Mouse (Mus musculus) left cerebral cortex, postnatal 36 days (tissue): ENCODE measurements around the gene Hoxa3. TPM values are rescaled to one million over a fixed set of nuclear protein-coding genes. Genes with fewer than 3 reads are reported as not detected.

Experiments used
- DNase-seq, 2 experiments: peaks; one replicate each; pipeline ENCODE4 v3.0.0; 2021 to 2022; ENCODE audit warnings: low spot score in 2 of 2, mixed read lengths in 1 of 2
- intact Hi-C: fragments of 180-260 bp; cut with DNase I; formaldehyde crosslinking; loops from one replicate; pipeline ENCODE4 v1.15.1; 2025
- total RNA-seq, 2 experiments: library from RNA; stranded (reverse); gene quantifications; 2 replicates each; pipeline ENCODE4 v1.2.3; 2021

The Hoxa3 gene
- not detected for total RNA-seq

DNA sequence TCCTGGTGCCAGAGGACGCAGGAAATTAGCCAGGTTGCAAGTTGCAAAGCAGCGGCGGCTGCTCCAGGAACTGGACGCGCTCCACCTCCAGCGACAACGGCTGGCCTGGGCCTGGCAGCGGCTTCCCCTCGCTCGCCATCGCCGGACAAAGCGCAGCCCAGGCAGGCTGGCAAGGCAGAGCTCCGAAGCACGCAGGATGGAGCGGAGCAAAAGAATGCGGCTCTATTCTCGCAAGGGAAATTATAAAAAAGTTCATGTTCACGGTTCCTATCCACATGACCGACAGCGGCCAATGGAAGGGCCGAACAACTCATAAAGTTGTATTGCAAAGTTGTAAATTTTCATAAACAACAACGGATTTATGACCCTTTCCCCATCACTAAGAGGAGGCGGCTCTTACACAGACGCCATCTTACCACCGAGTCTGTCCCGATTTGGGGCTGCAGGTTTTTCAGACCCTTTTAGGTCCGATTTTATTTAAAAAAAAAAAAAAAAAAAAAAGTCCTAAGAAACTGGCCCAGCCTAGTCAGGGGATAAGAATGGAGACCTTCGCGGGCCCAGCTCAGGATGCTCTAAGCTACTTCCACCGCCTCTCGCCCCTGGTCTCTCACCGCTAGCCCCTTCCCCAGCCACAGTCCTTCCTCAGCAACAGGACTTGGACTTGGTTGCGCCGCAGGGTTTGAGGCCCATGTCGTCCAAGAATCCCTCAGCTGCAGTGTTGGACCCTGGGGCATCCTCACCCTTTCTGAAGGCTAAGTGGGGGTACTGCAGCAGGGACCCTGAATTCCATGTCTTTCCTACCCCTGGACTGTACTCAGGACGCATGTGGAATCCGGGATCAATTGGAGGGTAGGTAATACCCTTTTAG is at the start of gene Hoxa3, which contains the start of gene Gm28308:
TSS of gene Hoxa3 (minus strand) at position 218 of the 868 bp plus-strand sequence.
TSS of gene Gm28308 (minus strand) at position 221 of the 868 bp plus-strand sequence.
- intact Hi-C loops: no loop called here

DNA sequence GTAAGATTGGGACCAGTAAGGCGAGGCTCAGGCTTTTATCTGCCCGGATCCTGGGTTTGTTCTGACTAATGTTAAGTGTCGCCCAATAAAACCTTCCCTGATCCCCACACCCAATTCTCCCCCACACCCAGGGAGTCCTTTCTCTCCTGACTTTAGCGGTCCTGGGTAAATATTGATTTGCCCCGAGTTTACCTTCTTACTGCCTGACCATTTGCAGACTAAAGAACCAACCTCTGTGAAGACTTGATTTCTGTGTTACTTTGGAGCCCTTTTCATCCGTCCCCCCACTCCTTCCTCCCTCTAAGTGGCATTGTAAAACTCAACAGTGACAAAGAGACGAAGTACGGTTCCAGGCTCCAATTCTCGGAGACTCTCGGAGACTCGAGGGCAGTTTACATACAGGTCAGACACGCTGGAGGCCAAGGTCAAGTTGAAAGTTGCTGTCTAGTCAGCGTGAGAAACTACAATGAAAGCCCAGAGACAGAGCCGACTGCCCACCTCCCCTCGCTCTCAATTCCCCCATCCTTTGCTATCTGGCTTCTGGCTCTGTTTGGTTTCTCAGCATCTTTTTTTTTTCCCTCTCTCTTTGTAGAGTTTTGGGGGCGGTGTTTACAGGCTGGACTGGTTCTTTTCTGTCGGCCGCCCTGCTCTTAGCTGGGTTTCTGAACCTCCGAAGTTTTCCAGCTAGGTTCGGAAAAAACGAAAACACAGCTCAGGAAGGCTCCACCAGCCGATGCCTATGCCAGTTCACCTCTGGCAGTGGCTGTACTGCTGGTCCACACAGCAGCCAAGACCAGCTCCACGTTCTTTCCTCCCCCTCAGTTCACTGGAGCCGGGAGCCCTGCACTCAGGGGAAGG is 49.6 kb upstream of the Hoxa3 start:
- intact Hi-C loops: loop anchor here (10.0 kb wide), 2 partner anchors 52 to 1088 kb away; partner anchors contain the start of gene Evx1
- no peak for DNase-seq

More for the DNA sequence above, at the start of gene Hoxa3, which contains the start of gene Gm28308:
- DNase-seq: no peak

DNA sequence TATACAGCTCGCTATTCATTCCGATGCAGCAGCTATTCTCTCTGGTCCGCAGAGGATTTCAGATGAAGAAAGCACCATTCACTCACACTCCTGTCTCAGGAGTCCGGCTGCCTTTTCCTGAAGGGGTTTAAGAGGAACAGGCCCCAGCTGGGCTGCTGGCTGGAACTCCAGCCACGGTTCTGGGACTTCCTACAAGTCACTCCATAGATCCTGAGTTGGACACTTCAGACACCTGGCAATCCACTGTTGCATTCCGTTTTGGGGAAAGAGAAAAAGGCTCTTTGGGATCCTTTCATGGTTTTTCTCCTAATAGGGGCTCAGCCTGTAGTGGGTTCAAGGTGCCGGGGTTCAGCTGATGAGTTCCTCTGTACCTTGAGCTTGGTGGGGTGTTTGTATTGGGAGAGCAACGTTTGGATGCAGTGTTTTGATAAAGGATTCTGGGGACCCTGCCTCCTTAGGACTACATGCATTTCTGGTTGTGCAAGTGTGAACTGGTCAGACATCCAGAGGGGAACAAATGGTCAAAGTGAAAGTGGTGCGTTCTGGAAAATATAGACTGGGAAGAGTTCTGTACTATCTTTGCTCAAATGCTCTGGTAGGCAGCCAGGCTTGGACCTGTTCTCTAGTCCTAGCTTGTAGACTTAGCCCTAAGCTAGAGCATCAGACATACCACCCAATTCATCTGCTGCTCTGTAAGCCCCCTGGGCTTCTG is 48.8 kb upstream of the Hoxa3 start:
- DNase-seq: no peak
- intact Hi-C loops: loop anchor here (10.0 kb wide), 2 partner anchors 53 to 1087 kb away; partner anchors contain the start of gene Evx1

DNA sequence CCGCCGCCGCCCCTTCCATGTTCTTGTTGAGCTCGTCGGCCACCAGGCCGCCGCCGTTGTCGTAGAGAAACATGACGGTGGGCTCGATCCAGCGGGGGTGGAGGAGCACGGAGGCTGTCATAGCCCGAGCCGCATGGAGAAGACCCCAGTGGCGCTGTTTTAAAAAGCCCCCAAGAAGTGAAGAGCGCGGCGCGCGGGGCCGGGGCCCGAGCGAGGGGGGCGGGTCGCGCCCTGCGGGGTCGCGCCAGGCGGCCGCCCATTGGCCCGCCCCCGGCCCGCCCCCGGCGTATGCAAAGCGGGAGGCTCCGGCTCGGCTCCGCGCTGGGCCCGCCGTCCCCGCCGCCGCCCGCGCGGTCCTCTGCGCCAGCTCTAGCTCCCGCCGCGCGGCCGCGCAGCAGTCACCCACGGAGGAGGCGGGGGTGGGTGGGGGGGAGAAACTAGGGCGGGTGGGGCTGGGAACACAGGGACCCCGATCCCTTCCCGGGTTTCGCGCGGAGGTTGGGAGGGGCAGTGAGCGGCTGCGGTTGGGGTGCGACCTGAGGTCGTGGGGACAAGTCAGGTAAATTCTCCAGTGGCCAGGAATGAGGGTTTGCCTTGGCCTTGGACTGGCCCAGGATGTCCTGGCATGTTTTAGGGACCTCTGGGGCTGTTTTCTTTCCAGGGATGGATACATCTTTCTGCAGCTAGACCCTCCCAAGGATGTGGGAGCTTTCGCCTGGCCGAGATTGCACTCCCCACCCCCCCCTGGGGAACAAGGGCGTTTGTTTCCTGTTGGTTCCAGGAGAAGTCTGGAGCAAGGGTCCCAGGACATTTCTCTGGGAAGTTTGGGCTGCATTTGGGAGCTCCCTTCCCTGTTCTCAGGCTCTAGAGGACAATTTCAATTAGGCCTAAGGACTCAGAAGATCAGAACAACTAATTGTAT is 47.8 kb upstream of the Hoxa3 start, which contains the start of gene Hoxa13:
TSS of gene Hoxa13 (minus strand) at position 227 of the 922 bp plus-strand sequence.
- DNase-seq: no peak
- intact Hi-C loops: loop anchor here (10.0 kb wide), 2 partner anchors 54 to 1086 kb away; partner anchors contain the start of gene Evx1

DNA sequence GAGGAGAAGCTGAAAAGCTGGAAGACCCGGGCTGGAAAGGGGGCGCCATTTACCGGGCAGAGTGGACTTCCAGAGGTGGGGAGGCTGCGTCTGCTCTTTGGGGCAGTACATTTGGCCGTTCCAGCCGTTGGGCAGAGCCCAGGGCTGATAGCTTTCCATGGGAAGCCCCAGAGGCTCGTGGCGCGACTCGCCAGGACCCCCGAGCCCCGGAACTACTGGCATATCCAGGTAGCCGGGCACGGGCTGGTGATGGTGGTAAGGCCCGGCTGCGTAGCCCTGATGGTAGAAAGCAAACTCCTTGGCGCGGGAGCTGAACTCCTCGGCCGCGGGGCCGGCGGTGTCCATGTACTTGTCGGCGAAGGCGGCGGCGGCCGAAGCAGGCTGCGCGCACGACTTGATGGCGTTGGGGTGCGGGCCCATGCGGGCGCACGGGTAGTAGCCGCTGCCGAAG is 46.7 kb upstream of the Hoxa3 start:
- intact Hi-C loops: loop anchor here (5.0 to 10.0 kb wide), 5 partner anchors 55 to 1085 kb away; partner anchors contain the start of gene Evx1
- no peak for DNase-seq

DNA sequence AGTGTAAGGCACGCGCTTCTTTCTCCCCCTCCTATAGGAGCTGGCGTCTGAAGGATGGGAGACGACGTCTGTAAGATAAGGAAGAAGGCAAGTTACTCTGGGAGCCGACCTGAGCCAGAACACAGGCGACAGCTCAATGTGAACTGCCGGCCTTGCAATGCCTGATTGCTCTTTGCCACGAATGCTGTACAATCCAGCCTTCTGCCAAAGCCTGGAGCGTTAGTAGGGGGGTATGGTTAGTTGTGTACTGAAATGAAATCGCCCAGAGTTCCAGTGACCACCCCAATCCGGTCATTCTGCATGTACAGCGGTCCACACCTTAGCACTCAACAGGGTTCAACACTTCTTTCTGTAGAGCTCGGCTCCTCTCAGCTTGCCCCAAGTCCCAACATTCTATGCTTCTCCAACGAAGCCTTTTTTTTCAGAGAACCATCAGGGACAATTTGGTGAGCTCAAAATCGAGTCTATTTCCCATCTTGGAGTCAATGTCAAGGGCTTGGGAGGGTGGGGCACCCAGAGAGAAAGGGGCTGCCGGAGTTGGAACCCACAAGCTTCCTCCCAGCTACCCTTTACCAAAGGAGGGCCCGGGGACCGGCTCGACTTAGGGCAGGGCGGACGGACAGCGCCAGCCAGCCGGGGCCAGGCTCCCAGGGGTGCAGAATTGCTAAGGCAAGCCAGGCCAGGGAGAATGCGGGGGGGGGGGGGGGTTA is 46.1 kb upstream of the Hoxa3 start:
- intact Hi-C loops: loop anchor here (5.0 kb wide), 3 partner anchors 468 to 658 kb away; no protein-coding TSS in a partner anchor
- no peak for DNase-seq

DNA sequence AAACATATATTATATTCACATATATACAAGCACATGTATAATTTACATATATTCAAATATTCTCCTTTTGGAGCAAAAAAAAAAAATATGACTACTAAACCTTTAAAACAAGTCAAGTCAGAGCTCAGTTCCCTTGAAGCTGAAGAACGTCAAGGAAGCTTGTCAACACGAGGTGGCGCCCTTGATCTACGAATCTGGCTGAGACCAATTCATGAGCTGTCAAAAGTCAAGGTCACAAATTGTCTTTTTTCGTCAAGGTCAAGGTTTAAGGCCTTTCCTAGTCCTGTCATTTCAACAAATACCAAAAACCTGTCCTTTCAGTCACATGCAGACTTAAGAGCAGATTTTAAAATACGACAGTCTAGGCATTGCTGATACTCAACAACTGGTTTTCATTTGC is 43.8 kb upstream of the Hoxa3 start:
- peak in 1 of 2 experiments; percentile 63 for DNase-seq
- intact Hi-C loops: loop anchor here (5.0 kb wide), 3 partner anchors 470 to 660 kb away; no protein-coding TSS in a partner anchor

DNA sequence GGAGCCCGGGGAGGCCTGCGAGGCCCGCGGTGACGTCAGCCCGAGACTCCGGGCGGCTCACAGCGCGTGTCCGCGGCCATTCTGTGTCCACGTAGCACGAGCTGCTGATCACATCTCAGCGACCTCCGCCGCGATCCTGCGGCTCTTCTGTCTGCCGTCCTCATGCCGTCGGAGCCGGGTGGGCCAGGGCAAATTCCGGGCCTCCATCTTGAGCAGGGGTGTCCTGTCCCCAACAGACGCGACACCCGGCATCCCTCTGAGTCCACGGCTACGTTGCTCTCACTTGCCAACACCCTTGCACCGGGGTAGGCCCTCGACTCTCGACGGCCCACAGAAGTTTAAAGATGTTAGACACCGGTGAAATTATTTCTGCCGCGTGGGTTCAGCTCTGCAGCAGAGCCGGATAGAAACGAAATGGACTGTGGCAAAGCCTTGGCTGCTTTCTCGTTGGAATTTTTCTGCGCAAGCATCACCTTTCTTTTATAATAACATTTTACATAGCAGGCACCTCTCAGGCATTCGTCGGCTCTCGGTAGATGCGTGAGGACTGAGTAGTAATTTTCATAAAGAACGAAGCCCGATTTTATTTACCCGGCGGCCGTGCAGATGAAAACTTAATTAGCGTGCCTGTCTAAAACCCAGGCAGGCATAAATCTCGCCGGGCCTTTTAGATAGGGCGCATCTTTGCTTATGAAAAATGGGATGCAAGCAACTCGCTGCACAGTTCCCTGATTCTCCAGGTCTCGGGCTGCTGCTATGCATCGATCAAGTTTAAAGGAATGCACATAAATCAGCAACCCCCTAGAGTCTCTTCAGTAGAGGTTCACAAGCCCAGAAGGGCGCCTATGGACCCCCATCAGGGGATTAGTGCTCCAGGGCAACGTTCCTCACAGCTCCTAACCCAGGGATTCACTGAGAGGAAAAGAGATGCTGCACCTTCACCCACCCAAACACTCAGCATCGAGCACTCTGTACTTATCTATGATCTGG is 40.7 kb upstream of the Hoxa3 start:
- no peak for DNase-seq
- intact Hi-C loops: no loop called here

DNA sequence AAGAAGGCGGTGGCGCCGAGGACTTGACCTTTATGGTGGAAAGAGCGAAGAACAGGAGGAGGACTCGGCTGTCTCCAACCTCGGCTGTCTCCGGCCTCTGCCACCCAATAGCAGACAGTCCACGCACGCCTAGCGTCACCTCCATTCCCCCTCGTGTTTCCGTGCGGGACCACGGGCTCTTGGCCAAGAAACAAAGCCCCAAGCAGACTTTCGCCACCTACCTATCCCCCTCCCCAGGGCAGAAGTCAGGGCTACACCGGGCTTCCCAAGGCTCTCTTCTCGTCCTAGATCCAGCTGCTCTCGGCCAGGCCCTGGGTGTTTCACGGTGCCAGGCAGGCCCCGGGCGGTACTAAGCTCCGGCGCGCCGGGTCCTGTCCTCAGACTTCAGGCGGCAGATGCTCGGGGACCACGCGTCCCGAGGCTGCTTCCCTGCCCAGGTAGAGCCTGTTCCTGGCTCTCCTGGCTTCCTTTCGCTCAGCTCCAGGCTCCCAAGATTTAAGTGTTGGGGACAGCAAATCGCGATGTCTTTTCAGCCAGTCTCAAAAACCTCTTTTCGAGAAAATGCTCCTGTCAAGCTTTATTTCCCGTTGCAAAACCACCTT is 39.7 kb upstream of the Hoxa3 start:
- no peak for DNase-seq
- intact Hi-C loops: no loop called here

DNA sequence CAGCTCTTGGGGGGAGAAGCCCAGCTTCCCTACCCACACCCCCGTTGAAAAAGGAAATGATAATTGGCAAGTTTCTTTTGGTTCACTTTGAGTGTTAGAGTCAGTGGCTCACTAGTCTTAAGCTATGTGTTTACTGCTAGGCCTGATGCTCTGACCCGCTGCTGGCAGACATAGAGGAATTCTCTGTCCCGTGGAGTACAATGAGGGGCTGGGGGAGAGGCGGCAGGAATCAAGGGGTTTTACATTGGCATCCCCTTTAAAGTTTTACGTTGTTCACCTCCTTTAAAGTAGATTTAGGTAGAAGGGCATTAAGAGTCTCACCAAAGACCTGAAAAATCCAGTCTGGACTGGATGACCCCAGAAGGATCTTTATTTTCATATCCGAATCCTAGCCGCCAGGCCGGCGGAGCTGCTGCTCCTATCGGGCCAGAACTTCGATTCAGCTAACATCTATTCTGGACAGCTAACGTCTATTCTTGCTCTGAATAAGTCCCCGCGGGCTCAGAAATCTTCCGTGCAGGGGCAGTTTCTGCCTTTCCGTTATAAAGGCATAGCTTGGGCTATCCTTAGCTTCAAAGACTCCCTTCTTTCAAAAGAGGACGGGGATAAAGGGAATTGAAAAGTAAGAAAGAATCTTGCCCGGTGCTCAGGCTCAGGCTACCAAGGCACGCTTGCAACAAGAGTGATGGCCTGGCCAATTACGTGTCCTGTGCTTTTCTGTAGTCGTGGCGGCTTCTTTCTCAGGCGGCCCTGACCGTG is 39.1 kb upstream of the Hoxa3 start:
- no peak for DNase-seq
- intact Hi-C loops: no loop called here

DNA sequence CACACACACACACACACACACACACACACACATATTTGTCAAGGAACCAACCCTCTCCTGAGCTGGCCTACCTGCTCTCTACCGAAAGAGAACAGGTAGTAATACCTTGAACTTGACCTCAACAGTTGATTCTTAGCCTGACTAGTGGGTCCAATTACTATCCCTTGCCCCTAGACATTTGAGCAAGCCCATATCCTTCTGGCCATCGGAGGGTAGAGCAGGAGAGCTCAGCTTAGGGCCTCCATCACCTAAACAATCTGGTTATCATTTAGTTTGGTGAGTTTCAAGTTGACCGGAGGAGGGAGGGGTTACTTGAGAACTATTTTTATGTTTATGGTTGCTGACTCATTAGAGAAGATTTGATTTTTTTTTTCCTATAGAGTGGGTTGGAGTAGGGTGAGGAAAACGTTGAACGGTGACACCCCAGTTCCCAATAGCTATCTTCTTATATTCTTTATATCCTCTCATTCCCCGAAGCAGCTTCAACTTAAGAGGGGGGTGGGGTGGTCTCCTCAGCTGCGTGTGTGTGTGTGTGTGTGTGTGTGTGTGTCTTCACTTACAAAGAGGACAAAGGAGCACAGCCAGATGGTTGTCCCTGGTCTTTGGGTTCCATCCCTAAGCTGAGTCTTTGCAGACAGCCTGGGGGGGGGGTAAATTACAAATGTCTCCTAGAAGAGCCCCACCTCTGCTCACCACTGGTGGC is 38.2 kb upstream of the Hoxa3 start:
- DNase-seq: no peak
- intact Hi-C loops: no loop called here

DNA sequence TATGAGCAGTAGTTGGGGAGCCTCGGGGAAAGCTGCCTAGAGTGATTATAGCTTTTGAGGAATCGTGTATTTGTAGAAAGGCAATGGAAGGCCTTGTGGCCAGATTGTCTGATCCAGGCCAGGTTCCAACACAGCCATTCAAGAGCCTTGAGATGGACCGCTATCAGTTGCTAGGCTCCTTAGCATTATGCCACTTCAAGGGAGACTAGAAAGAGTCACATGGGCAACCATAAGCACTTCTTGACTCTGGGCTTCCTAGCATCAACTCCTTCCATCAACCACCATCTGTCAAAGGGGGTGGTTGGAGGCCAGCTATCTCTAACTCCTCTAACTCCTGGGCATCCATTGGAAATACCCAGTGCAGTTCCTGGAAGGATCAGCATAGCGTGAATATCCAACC is 36.7 kb upstream of the Hoxa3 start:
- DNase-seq: no peak
- intact Hi-C loops: no loop called here

DNA sequence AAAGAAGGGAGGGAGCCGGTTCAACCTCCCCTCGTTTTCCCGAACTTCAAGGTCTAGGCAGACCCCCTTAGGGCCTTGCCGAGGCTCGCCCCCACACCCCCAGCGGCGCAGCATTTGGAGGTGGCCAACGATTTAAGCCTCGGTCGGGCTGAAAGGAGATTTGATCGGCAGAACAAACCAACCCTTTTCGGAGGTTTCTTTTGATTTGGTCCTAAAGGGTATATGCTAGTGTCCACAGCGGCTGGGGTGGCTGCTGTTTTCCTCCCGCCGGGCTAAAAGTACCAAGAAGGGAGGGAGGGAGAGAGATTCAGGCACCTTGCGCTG is 36.2 kb upstream of the Hoxa3 start:
- DNase-seq: no peak
- intact Hi-C loops: no loop called here

DNA sequence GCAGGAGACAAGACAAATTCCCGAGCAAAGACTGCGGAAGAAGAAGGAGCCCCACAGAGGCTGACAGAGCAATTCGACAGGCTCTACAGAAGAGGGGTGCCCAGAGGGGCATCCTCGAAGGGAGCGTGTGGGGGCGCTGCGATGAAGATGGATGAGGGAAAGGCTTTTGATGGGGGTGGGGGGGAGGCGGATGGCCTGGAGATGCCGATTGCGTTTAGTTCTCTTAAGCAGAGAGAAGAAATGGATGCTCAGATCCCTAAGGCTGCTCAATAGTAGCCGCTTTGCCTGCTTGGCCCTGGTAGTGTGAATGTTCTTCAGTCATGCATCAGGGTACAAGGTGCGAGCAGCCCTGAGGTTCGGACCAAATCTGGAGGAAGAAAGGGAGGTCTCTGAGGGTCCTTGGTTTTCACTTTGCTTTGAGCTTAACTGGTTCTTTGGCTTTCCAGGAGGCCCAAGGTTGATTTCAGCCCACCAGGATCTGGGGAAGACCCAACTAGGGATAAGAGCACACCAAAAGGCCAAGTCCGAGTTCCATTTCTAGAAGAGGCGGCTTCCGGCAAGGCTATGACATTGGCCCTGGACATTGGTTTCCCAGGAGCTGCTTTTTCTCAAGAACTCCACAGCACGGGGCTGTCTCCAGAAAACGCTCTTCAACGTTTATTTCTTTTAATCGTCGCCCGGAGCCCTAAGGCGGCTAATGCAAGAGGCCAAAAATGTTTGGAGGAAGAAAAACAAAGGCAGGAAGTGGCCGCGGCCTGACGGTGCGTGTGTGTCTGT is 35.7 kb upstream of the Hoxa3 start:
- DNase-seq: no peak
- intact Hi-C loops: no loop called here
